Mouse (Mus musculus) midbrain, embryonic 12.5 days (tissue): ENCODE measurements around the gene Slamf1. TPM values are rescaled to one million over a fixed set of nuclear protein-coding genes. Genes with fewer than 3 reads are reported as not detected.
"Not testable (repeated sequence)": the region's sequence is repeated elsewhere in the genome, so short reads cannot be mapped to it uniquely, and the experiment has no call there.

ENCODE experiments used
- ATAC-seq: fragments of 200-750 bp; cut with Nextera tagmentation; 2 replicates; pipeline ENCODE4 v1.8.0; 2017; ENCODE audit warnings: low read depth, moderate TSS enrichment, moderate library complexity; ENCODE audit not compliant: low FRiP score
- H3K27ac ChIP-seq: fragments of 300-500 bp; sonication (generic); replicated peaks from 2 replicates; pipeline ENCODE4 v1.5.1; 2016; ENCODE audit warnings: mild to moderate bottlenecking
- H3K27me3 ChIP-seq: fragments of 300-500 bp; sonication (generic); 2 replicates; pipeline ENCODE4 v1.6.1; 2016; ENCODE audit warnings: mild to moderate bottlenecking
- H3K36me3 ChIP-seq: fragments of 300-500 bp; sonication (generic); 2 replicates; pipeline ENCODE4 v1.6.1; 2016
- H3K4me1 ChIP-seq: fragments of 300-500 bp; sonication (generic); 2 replicates; pipeline ENCODE4 v1.6.1; 2016
- H3K4me2 ChIP-seq: fragments of 300-500 bp; sonication (generic); replicated peaks from 2 replicates; pipeline ENCODE4 v1.6.1; 2016; ENCODE audit warnings: mild to moderate bottlenecking, moderate library complexity
- H3K4me3 ChIP-seq: fragments of 300-500 bp; sonication (generic); 2 replicates; pipeline ENCODE4 v1.5.1; 2016; ENCODE audit warnings: mild to moderate bottlenecking
- H3K9ac ChIP-seq: fragments of 300-500 bp; sonication (generic); replicated peaks from 2 replicates; pipeline ENCODE4 v1.6.1; 2016; ENCODE audit warnings: mild to moderate bottlenecking, moderate library complexity
- H3K9me3 ChIP-seq: fragments of 300-500 bp; sonication (generic); 2 replicates; pipeline ENCODE4 v1.6.1; 2016; ENCODE audit warnings: mild to moderate bottlenecking
- WGBS: fragments of 180-500 bp; shearing (Covaris S2); methylation state at CpG from one replicate; pipeline ENCODE4 v1.1.7; 2016; 5-methylcytosine and 5-hydroxymethylcytosine counted together
- polyA plus RNA-seq: library from polyadenylated mRNA; unstranded; fragments of >200 nt; fragmentation: Nextera tagmentation; extraction: Ambion mirVana; gene quantifications from 2 replicates; pipeline ENCODE4 v1.2.1, GENCODE M21; 2016

The Slamf1 gene
- polyA plus RNA-seq, 1 experiment from 2014 or later = 0.19 TPM

- no peaks in the 10 kb centered on the region for H3K36me3 ChIP-seq
- no peak for ATAC-seq
- no peak overlapping the region for H3K27ac ChIP-seq
- no peak overlapping the region for H3K4me2 ChIP-seq
- H3K4me3 ChIP-seq = no peak overlapping the region
- no peaks in the 10 kb centered on the region for H3K4me1 ChIP-seq
- WGBS = 88% methylated on average over 5 of the region's 5 CpGs
- no peaks in the 10 kb centered on the region for H3K27me3 ChIP-seq
- H3K9me3 ChIP-seq = no peaks in the 10 kb centered on the region
- H3K9ac ChIP-seq = no peak overlapping the region
Measured at GRCm38 (mm10) chr1:171782287-171782915, 15.5 kb downstream of the Slamf1 start.

- no peak for ATAC-seq
- 100% methylated on average over 1 of the region's 1 CpGs for WGBS
Measured at GRCm38 (mm10) chr1:171785871-171786270, 18.9 kb downstream of the Slamf1 start.

GRCm38 (mm10) chr1:171787281-171788015, 20.5 kb downstream of the Slamf1 start:
- WGBS = 69% methylated on average over 6 of the region's 6 CpGs
- Histone ChIP-seq H3K9me3 (no peaks in the 10 kb centered on the region), H3K4me2 (no peak overlapping the region), H3K4me1 (no peaks in the 10 kb centered on the region), H3K4me3 (no peak overlapping the region), H3K27ac (no peak overlapping the region), H3K9ac (no peak overlapping the region), H3K36me3 (no peaks in the 10 kb centered on the region), H3K27me3 (no peaks in the 10 kb centered on the region)
- no peak for ATAC-seq

More at GRCm38 (mm10) chr1:171785871-171786270, 18.9 kb downstream of the Slamf1 start:
- Histone ChIP-seq H3K9me3 (no peaks in the 10 kb centered on the region), H3K36me3 (no peaks in the 10 kb centered on the region), H3K27me3 (no peaks in the 10 kb centered on the region), H3K27ac (no peak overlapping the region), H3K4me3 (no peak overlapping the region), H3K9ac (no peak overlapping the region), H3K4me2 (no peak overlapping the region), H3K4me1 (no peaks in the 10 kb centered on the region)

GRCm38 (mm10) chr1:171788461-171789283, 21.7 kb downstream of the Slamf1 start:
- H3K4me2 ChIP-seq = no peak overlapping the region
- H3K4me1 ChIP-seq = no peaks in the 10 kb centered on the region
- no peak overlapping the region for H3K27ac ChIP-seq
- H3K27me3 ChIP-seq = no peaks in the 10 kb centered on the region
- no peak overlapping the region for H3K9ac ChIP-seq
- H3K9me3 ChIP-seq = no peaks in the 10 kb centered on the region
- no peak for ATAC-seq
- H3K36me3 ChIP-seq = no peaks in the 10 kb centered on the region
- H3K4me3 ChIP-seq = no peak overlapping the region
- 92% methylated on average over 12 of the region's 12 CpGs for WGBS

- Histone ChIP-seq H3K4me3 (no peak overlapping the region), H3K4me1 (no peaks in the 10 kb centered on the region), H3K9ac (no peak overlapping the region), H3K36me3 (no peaks in the 10 kb centered on the region), H3K27me3 (no peaks in the 10 kb centered on the region), H3K27ac (no peak overlapping the region), H3K4me2 (no peak overlapping the region), H3K9me3 (no peaks in the 10 kb centered on the region)
- no peak for ATAC-seq
- 74% methylated on average over 3 of the region's 3 CpGs for WGBS
Measured at GRCm38 (mm10) chr1:171789407-171789806, 22.5 kb downstream of the Slamf1 start.

GRCm38 (mm10) chr1:171791491-171791890, 24.6 kb downstream of the Slamf1 start:
- Histone ChIP-seq H3K27ac (no peak overlapping the region), H3K4me3 (no peak overlapping the region), H3K9ac (no peak overlapping the region), H3K9me3 (no peaks in the 10 kb centered on the region), H3K4me1 (no peaks in the 10 kb centered on the region), H3K4me2 (no peak overlapping the region), H3K27me3 (no peaks in the 10 kb centered on the region), H3K36me3 (no peaks in the 10 kb centered on the region)
- WGBS = 88% methylated on average over 3 of the region's 3 CpGs
- ATAC-seq = no peak

GRCm38 (mm10) chr1:171796185-171796584, 29.3 kb downstream of the Slamf1 start:
- no peaks in the 10 kb centered on the region for H3K4me1 ChIP-seq
- ATAC-seq = no peak
- no peaks in the 10 kb centered on the region for H3K9me3 ChIP-seq
- no peak overlapping the region for H3K27ac ChIP-seq
- H3K36me3 ChIP-seq = no peaks in the 10 kb centered on the region
- 85% methylated on average over 2 of the region's 2 CpGs for WGBS
- no peak overlapping the region for H3K9ac ChIP-seq
- no peak overlapping the region for H3K4me2 ChIP-seq
- H3K4me3 ChIP-seq = no peak overlapping the region
- no peaks in the 10 kb centered on the region for H3K27me3 ChIP-seq

- H3K4me3 ChIP-seq = no peak overlapping the region
- H3K4me2 ChIP-seq = no peak overlapping the region
- H3K9me3 ChIP-seq = no peaks in the 10 kb centered on the region
- no peak overlapping the region for H3K9ac ChIP-seq
- ATAC-seq = no peak
- no peaks in the 10 kb centered on the region for H3K4me1 ChIP-seq
- no peaks in the 10 kb centered on the region for H3K36me3 ChIP-seq
- no peaks in the 10 kb centered on the region for H3K27me3 ChIP-seq
- 74% methylated on average over 1 of the region's 1 CpGs for WGBS
- H3K27ac ChIP-seq = no peak overlapping the region
Measured at GRCm38 (mm10) chr1:171797840-171798239, 30.9 kb downstream of the Slamf1 start.

GRCm38 (mm10) chr1:171799648-171800047, 32.7 kb downstream of the Slamf1 start:
- Histone ChIP-seq H3K9me3 (no peaks in the 10 kb centered on the region), H3K27ac (no peak overlapping the region), H3K9ac (no peak overlapping the region), H3K36me3 (no peaks in the 10 kb centered on the region), H3K4me1 (no peaks in the 10 kb centered on the region), H3K4me2 (no peak overlapping the region), H3K27me3 (no peaks in the 10 kb centered on the region), H3K4me3 (no peak overlapping the region)
- WGBS = 90% methylated on average over 4 of the region's 4 CpGs
- ATAC-seq = no peak

- 89% methylated on average over 1 of the region's 1 CpGs for WGBS
- not testable (repeated sequence) for H3K27ac ChIP-seq, H3K27me3 ChIP-seq
Measured at GRCm38 (mm10) chr1:171811048-171811447, 44.1 kb downstream of the Slamf1 start.

GRCm38 (mm10) chr1:171815545-171816439, 48.9 kb downstream of the Slamf1 start:
- H3K27ac ChIP-seq = no peak overlapping the region
- no peaks in the 10 kb centered on the region for H3K4me1 ChIP-seq
- no peaks in the 10 kb centered on the region for H3K27me3 ChIP-seq
- peak; percentile 92 for ATAC-seq
- 13% methylated on average over 8 of the region's 8 CpGs for WGBS
- no peaks in the 10 kb centered on the region for H3K36me3 ChIP-seq
- no peaks in the 10 kb centered on the region for H3K9me3 ChIP-seq
- H3K4me3 ChIP-seq = no peak overlapping the region
- no peak overlapping the region for H3K4me2 ChIP-seq
- H3K9ac ChIP-seq = no peak overlapping the region

More at GRCm38 (mm10) chr1:171811048-171811447, 44.1 kb downstream of the Slamf1 start:
- H3K36me3 ChIP-seq, H3K9ac ChIP-seq, ATAC-seq, H3K4me1 ChIP-seq, H3K4me2 ChIP-seq, H3K9me3 ChIP-seq, H3K4me3 ChIP-seq: not testable (repeated sequence)
